Mouse (Mus musculus) spleen, adult 2 months (tissue): Measurements from ENCODE around the gene Samd13.

Experiments used
- CTCF ChIP-seq: fragments of 200-500 bp; IDR thresholded peaks from 2 replicates; pipeline ENCODE4 v1.5.1; 2011; ENCODE audit warnings: mild to moderate bottlenecking, inconsistent platforms; ENCODE audit not compliant: insufficient read depth, insufficient read length, insufficient replicate concordance; ENCODE audit errors: extremely low read depth
- POLR2A ChIP-seq: fragments of 200-500 bp; IDR thresholded peaks from 2 replicates; pipeline ENCODE4 v1.6.1; 2011; ENCODE audit warnings: low read depth, low read length, inconsistent platforms

GRCm38 (mm10) chr3:146595440-146595839, 90.0 kb downstream of the Samd13 start:
- TF ChIP-seq CTCF (no peak), POLR2A (no peak)
